Mouse (Mus musculus) embryonic facial prominence, embryonic 10.5 days (tissue): ENCODE data around the gene Plekha8. TPM values are rescaled to one million over a fixed set of nuclear protein-coding genes. Genes with fewer than 3 reads are reported as not detected.
A peak's percentile ranks its signal among the peaks of the same experiment; 100 is the strongest.

ENCODE experiments used
- DNase-seq: peaks from one replicate; pipeline ENCODE4 v3.0.0-alpha.2; 2017; ENCODE audit warnings: low spot score
- H3K27ac ChIP-seq: fragments of 300-500 bp; sonication (generic); replicated peaks from 2 replicates; pipeline ENCODE4 v1.5.1; 2016; ENCODE audit warnings: mild to moderate bottlenecking
- H3K27me3 ChIP-seq: fragments of 300-500 bp; sonication (generic); replicated peaks from 2 replicates; pipeline ENCODE4 v1.6.1; 2016; ENCODE audit warnings: low read depth, mild to moderate bottlenecking; ENCODE audit not compliant: poor library complexity, severe bottlenecking
- H3K36me3 ChIP-seq: fragments of 300-500 bp; sonication (generic); replicated peaks from 2 replicates; pipeline ENCODE4 v1.6.1; 2016; ENCODE audit warnings: mild to moderate bottlenecking, moderate library complexity
- H3K4me1 ChIP-seq: fragments of 300-500 bp; sonication (generic); 2 replicates; pipeline ENCODE4 v1.6.1; 2016
- H3K4me3 ChIP-seq: fragments of 300-500 bp; sonication (generic); 2 replicates; pipeline ENCODE4 v1.5.1; 2016; ENCODE audit warnings: mild to moderate bottlenecking, moderate library complexity
- H3K9me3 ChIP-seq: fragments of 300-500 bp; sonication (generic); 2 replicates; pipeline ENCODE4 v1.6.1; 2016; ENCODE audit warnings: mild to moderate bottlenecking
- WGBS: fragments of 180-500 bp; shearing (Covaris S2); methylation state at CpG from one replicate; pipeline ENCODE4 v1.1.7; 2016; 5-methylcytosine and 5-hydroxymethylcytosine counted together
- polyA plus RNA-seq: library from polyadenylated mRNA; unstranded; fragments of >200 nt; fragmentation: Nextera tagmentation; extraction: Ambion mirVana; gene quantifications from 2 replicates; pipeline ENCODE4 v1.2.1, GENCODE M21; 2016

Gene Plekha8
- polyA plus RNA-seq, 1 experiment from 2014 or later: 17.6 TPM

DNA sequence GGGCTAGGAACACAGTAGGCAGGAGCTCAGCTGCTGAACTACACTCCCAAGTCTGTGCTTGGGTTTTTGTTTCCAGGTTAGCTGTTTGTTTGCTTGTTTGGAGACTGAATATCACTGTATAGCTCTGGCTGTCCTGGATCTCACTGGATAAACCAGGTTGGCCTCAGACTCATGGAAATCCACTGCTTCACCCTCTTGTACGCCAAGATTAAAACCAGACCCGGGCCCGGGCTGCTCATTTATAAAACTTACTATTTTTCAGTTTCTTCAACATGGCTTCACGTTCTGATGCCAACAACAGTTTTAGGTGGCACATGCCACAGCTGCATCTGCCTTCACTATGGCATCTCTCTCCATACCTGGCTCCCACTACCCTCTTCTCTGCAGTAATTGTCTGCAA is 31.4 kb upstream of the Plekha8 start:
- WGBS: 90% methylated on average over 4 of the region's 4 CpGs

DNA sequence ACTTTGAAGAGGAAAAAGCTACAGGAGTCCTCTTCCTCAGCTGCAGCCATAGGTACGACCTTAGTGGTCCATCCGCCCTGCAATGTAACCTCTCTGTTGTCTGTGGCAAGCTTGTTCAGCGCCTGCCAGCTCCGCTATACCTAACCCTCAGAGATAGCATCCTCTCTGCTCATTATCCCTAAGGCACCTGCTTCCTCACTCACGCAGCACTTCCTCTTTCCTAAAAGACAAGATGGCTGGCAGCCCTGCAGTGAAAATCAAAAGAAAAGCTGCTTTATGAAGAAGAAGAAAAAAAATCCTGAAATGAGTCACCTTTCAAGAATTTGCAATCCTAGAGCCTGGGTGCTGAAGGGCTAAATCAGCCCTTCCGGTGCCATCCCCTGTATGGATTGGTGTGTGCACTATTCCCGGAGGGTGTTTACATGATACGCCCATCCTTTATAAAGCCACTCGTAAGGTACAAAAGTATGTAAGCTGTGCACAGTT is 30.4 kb upstream of the Plekha8 start:
- DNase-seq: no peak
- Histone ChIP-seq H3K36me3 (no peaks in the 10 kb centered on the region), H3K27ac (peak overlapping the region; percentile 85; the same call in 1 of the 2 replicates), H3K27me3 (peaks cover 43% of the 10 kb centered on the region), H3K4me1 (peaks cover 41% of the 10 kb centered on the region), H3K4me3 (peak overlapping the region; percentile 68), H3K9me3 (no peaks in the 10 kb centered on the region)
- 69% methylated on average over 9 of the region's 9 CpGs for WGBS

More for the DNA sequence above, 31.4 kb upstream of the Plekha8 start:
- H3K4me1 ChIP-seq: peaks cover 41% of the 10 kb centered on the region
- no peaks in the 10 kb centered on the region for H3K9me3 ChIP-seq
- no peak overlapping the region for H3K4me3 ChIP-seq
- peaks cover 43% of the 10 kb centered on the region for H3K27me3 ChIP-seq
- no peak overlapping the region for H3K27ac ChIP-seq
- DNase-seq: no peak
- H3K36me3 ChIP-seq: no peaks in the 10 kb centered on the region

DNA sequence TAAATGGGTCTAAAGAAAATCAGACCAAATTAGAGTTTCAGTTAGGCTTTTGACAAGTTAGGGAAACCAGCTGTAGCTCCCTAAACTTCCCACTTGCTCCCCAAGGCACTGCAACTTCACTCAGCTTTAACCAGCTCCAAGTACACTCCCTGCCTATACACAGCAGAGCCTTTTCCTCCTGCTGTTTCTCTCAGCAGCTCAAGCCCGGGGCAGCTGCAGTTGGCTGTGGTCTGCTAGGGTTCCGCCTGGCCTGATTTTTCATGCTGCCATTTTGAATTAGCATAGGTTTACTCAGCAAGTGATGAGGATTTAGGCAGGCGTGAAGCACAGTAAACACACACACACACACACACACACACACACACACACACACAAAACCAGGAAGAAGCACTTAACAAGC is 29.9 kb upstream of the Plekha8 start:
- DNase-seq: peak; percentile 30
- Histone ChIP-seq H3K9me3 (no peaks in the 10 kb centered on the region), H3K4me3 (peak overlapping the region; percentile 68), H3K36me3 (no peaks in the 10 kb centered on the region), H3K27ac (peak overlapping the region; percentile 85; the same call in 1 of the 2 replicates), H3K4me1 (peaks cover 42% of the 10 kb centered on the region), H3K27me3 (peaks cover 39% of the 10 kb centered on the region)
- WGBS: 26% methylated on average over 3 of the region's 3 CpGs

DNA sequence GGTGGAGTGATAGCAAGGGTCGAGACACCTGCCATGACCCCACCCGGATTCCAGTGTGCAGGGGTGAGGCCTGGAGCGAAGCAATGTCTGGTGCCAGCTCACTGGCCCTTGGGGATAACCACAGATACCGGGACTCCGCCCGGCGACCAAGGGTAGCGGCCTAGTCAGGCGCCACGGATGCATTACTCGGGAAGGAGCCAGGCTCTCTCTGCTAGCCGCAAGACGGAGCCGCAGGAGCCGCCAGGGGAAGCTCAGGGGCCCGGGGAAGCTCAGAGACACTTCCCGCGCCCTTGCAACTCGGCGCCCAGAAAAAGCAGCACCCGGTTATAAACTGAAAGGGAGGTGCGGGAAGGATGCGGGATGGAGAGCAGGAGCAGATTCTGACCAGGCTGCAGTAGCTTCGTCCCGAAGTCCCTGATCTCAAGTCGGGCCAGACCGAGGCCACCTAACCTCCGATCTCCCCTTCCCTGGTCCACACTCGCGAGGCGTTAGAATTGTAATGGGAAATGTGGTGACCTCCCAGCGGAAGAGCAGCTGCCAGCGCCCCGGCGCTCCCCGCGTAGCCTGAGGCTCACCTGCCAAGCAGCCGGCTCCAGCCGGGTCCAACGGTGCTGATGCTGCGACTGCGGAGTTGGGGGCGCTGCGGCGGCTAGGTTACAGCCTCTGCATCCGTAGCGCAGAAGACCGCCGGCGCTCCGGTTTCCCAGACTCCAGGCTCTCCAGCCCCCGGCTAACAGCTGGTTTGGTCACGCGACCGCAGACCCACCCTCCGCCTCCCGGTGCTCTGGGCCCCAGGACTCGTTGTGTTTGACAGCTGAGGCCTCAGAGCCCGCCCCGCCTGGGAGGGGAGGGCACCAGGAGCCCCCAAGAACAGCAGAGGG is 29.0 kb upstream of the Plekha8 start, which contains the start of gene Scrn1:
TSS of gene Scrn1 (minus strand) at position 825 of the 881 bp plus-strand sequence.
- Histone ChIP-seq H3K36me3 (no peaks in the 10 kb centered on the region), H3K9me3 (no peaks in the 10 kb centered on the region), H3K4me1 (peaks cover 47% of the 10 kb centered on the region), H3K4me3 (peak within 1 kb of the TSS; percentile 68), H3K27me3 (peaks cover 36% of the 10 kb centered on the region), H3K27ac (peak within 1 kb of the TSS; percentile 85)
- WGBS: under 1% methylated on average over 60 of the region's 60 CpGs
- peak; percentile 86 for DNase-seq

DNA sequence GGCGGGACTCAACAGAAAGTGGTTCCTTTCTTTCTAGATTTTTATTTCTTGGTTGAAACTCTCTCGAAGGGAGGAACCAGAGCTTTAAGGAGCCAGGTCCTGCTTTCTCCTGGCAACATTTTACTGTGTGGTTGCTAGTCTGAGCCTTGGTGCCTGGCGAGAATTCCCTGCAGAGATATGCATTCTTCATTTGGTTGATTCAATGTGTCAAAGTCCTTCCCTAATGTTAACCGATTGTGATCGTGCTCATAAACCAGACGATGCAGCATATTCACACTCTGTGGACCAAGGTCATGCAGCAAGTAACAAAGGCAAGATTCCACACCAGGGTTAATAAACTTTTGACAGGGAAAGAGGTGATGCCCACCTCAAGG is 28.4 kb upstream of the Plekha8 start:
- H3K4me1 ChIP-seq: peaks cover 47% of the 10 kb centered on the region

DNA sequence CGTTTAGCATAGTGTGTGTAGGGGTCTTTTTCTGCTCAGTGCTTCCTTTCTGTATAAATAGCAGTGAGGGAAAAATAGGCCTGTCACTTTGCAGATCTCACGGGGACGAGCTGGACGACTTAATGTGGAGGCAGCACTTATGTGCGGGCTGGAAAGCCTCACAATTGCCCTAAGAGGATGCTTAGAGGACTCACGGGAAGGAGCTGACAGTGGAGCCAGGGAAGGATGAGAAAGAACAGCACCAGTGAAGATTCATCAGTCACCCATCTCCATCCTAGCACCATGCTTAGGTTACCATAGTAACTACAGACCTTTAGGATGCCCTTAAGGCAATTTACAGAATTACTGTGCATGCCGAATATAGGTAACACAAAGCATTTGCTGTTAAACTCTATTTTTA is 25.1 kb upstream of the Plekha8 start:
- no peak for DNase-seq
- H3K4me3 ChIP-seq: no peak overlapping the region
- no peaks in the 10 kb centered on the region for H3K9me3 ChIP-seq
- H3K27ac ChIP-seq: no peak overlapping the region; the same call in 1 of the 2 replicates
- WGBS: 43% methylated on average over 7 of the region's 7 CpGs
- peaks cover 46% of the 10 kb centered on the region for H3K4me1 ChIP-seq
- H3K36me3 ChIP-seq: no peaks in the 10 kb centered on the region
- H3K27me3 ChIP-seq: peaks cover 26% of the 10 kb centered on the region

More for the DNA sequence above, 28.4 kb upstream of the Plekha8 start:
- Histone ChIP-seq H3K36me3 (no peaks in the 10 kb centered on the region), H3K27me3 (peaks cover 36% of the 10 kb centered on the region), H3K4me3 (peak overlapping the region; percentile 68), H3K9me3 (no peaks in the 10 kb centered on the region), H3K27ac (peak overlapping the region; percentile 85)
- no peak for DNase-seq
- 19% methylated on average over 6 of the region's 6 CpGs for WGBS

DNA sequence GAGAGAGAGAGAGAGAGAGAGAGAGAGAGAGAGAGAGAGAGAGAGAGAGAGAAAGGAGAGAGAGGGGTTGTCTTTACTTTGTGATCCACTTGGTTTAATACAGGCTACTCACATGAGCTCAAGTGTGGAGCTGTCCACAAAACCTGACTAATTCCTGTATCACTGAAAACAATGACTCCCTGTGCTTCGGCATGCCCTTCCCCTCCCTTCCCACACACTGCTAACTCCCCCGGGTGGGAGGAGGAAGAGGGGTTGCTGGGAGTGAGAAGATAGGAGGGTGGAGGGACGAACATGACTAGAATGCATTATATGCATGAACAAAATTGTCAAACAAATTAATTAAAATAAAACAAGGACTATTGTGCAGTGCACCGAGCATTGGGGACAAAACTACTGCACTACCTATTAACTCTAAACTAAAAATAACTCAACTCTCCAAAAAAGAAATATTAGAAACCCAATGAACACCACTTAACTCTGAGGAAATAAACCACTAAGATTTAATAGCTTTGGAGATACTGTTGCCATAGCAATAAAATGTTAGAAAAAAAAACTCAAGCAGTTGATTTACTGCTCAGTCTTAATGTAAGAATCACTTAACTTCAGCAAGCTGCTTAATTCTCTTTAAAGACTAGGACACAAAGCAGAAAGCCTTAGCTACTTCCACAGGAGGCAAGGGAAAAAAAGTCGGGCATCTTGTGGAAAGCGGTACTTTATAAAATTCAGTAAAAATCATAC is 21.5 kb upstream of the Plekha8 start:
- 44% methylated on average over 6 of the region's 6 CpGs for WGBS
- H3K4me3 ChIP-seq: no peak overlapping the region

DNA sequence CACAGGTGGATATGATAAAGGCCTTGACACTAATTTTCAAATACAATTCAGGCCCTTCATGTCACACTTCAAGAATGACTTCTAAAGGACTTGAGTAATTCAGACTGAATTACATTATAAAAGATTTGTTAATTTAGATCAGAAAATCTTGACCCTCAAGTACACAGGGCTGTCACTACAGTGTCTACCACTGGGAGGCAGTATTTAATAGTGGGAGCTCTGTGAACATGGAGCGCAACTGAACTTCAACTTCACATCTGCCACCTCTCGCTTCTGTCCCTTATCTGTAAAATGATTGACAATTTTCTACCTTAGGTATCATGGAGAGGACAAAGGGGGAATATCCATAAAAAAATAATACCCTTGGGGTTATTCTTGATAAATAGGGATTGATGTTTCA is 8.7 kb upstream of the Plekha8 start:
- peaks cover 7% of the 10 kb centered on the region for H3K4me1 ChIP-seq
- no peaks in the 10 kb centered on the region for H3K9me3 ChIP-seq
- no peak overlapping the region for H3K27ac ChIP-seq
- no peaks in the 10 kb centered on the region for H3K27me3 ChIP-seq
- H3K4me3 ChIP-seq: no peak overlapping the region
- peaks cover 10% of the 10 kb centered on the region for H3K36me3 ChIP-seq
- DNase-seq: no peak
- 28% methylated on average over 2 of the region's 2 CpGs for WGBS

More for the DNA sequence above, 21.5 kb upstream of the Plekha8 start:
- Histone ChIP-seq H3K27ac (no peak overlapping the region), H3K36me3 (no peaks in the 10 kb centered on the region), H3K4me1 (peaks cover 15% of the 10 kb centered on the region), H3K27me3 (no peaks in the 10 kb centered on the region), H3K9me3 (no peaks in the 10 kb centered on the region)
- DNase-seq: no peak

DNA sequence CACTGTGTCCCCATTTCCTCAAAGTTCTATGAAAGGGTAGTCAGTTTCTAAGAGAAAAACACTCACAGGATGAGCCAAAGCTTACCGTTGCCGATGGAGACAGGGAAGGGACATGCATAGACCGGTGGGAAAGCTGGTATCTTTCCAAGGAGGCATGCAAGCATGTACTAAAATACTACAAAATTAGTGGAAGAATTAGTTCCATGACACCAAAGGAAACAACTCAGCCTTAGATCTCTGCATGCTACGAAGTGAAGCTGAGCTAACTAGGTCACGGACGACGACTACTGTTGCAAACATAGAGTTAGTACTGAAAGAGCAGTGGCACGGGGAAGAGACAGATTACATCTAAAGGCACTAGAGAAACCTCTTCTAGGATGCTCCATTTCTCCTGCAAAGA is 8.0 kb upstream of the Plekha8 start:
- WGBS: 84% methylated on average over 8 of the region's 8 CpGs
- DNase-seq: no peak
- Histone ChIP-seq H3K27me3 (no peaks in the 10 kb centered on the region), H3K4me1 (peaks cover 15% of the 10 kb centered on the region), H3K9me3 (no peaks in the 10 kb centered on the region), H3K4me3 (no peak overlapping the region), H3K36me3 (peaks cover 10% of the 10 kb centered on the region), H3K27ac (no peak overlapping the region)

DNA sequence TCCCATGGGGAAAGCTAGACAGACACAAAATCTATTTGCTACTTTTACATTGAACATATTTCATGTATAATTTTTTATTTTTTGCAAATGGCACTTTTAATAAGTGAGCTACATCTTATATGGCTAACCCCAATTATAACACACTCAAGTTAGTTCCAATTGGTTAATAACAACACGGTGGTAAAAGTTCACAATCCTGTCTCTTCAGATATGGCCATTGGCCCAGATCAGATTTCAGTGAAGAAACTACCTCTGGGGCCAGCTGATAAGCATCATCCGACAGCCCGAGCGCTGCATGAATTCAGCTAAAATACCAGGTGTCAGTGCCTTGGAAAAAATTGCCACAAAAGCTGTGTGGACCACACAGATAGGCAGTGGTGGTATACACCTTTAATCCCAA is 7.2 kb upstream of the Plekha8 start:
- DNase-seq: no peak
- peaks cover 6% of the 10 kb centered on the region; the same call in 1 of the 2 replicates for H3K36me3 ChIP-seq
- no peak overlapping the region for H3K4me3 ChIP-seq
- WGBS: 73% methylated on average over 4 of the region's 4 CpGs
- H3K27ac ChIP-seq: no peak overlapping the region
- peaks cover 19% of the 10 kb centered on the region for H3K4me1 ChIP-seq
- no peaks in the 10 kb centered on the region for H3K27me3 ChIP-seq
- H3K9me3 ChIP-seq: no peaks in the 10 kb centered on the region

DNA sequence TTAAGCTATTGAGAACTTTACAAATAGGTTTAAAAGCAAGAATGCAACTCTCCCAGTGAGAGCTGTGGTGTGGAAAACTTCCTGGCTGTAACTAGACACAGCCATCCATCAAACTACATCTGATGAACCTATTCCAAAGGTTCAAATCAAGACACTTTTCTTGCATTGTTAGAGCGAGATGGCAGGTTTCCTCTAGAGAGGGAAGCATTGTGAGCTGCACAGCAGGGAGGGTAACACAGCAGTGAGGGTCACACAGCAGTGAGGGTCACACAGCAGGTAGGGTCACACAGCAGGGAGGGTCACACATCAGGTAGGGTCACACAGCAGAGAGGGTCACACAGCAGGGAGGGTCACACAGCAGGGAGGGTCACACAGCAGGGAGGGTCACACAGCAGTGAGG is 6.7 kb upstream of the Plekha8 start:
- Histone ChIP-seq H3K36me3 (peaks cover 6% of the 10 kb centered on the region; the same call in 1 of the 2 replicates), H3K27ac (no peak overlapping the region), H3K4me3 (no peak overlapping the region), H3K9me3 (no peaks in the 10 kb centered on the region), H3K27me3 (no peaks in the 10 kb centered on the region), H3K4me1 (peaks cover 19% of the 10 kb centered on the region)
- WGBS: 48% methylated on average over 1 of the region's 1 CpGs
- DNase-seq: no peak

DNA sequence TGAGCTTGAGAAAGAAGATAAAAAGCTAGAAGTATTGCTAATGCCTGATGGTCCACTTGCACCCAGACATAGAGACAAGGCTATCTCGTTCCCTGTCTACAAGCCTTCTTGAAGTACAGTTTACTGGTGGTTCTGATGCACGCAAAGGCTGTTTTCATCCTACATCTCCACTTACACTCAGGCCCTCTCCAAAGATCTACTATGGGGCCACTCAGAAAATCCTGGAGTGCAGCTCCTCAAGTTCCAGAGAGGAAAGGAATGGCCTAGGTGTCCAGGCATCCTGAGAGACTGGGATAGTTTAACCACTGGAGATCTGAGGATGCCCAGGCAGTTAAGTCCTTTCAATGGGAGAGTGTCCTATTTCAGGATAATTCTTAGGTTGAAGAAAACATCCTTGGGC is 4.2 kb upstream of the Plekha8 start:
- no peak for DNase-seq
- Histone ChIP-seq H3K4me1 (peaks cover 29% of the 10 kb centered on the region), H3K27ac (no peak overlapping the region), H3K9me3 (no peaks in the 10 kb centered on the region), H3K36me3 (peaks cover 4% of the 10 kb centered on the region; the same call in 1 of the 2 replicates), H3K4me3 (no peak overlapping the region), H3K27me3 (no peaks in the 10 kb centered on the region)
- 96% methylated on average over 2 of the region's 2 CpGs for WGBS
